Mouse (Mus musculus): Measurements from ENCODE around the gene Lrcol1. TPM values are rescaled to one million over a fixed set of nuclear protein-coding genes. Genes with fewer than 3 reads are reported as not detected.

Gene Lrcol1
- not detected for polyA plus RNA-seq (2014; fragmentation: Illumina TruSeq; extraction: RNeasy Lipid Tissue Mini Kit (QIAGEN cat#74804))

GRCm38 (mm10) chr5:110344524-110344923 lies at the start of gene Lrcol1:
Lrcol1 (plus strand) TSS chr5:110344730.

GRCm38 (mm10) chr5:110342648-110343284 lies 1.8 kb upstream of the Lrcol1 start, which contains the start of gene P2rx2:
P2rx2 (minus strand) TSS chr5:110343212.

Other genes starting within 250 kb of the Lrcol1 start
- gene Plcxd1, start 244.8 kb upstream of the Lrcol1 start, polyA plus RNA-seq (2014; fragmentation: Illumina TruSeq; extraction: RNeasy Lipid Tissue Mini Kit (QIAGEN cat#74804)), result not detected
- gene Gtpbp6, start 236.5 kb upstream of the Lrcol1 start, polyA plus RNA-seq (2014; fragmentation: Illumina TruSeq; extraction: RNeasy Lipid Tissue Mini Kit (QIAGEN cat#74804)), result not detected
- gene Zfp605, start 234.6 kb upstream of the Lrcol1 start, polyA plus RNA-seq (2014; fragmentation: Illumina TruSeq; extraction: RNeasy Lipid Tissue Mini Kit (QIAGEN cat#74804)), result 22.9 TPM
- 16.5 TPM for gene Chfr, start 208.9 kb upstream of the Lrcol1 start, polyA plus RNA-seq (2014; fragmentation: Illumina TruSeq; extraction: RNeasy Lipid Tissue Mini Kit (QIAGEN cat#74804))
- 25.1 TPM for gene Golga3, start 168.0 kb upstream of the Lrcol1 start, polyA plus RNA-seq (2014; fragmentation: Illumina TruSeq; extraction: RNeasy Lipid Tissue Mini Kit (QIAGEN cat#74804))
- gene Ankle2, start 113.7 kb upstream of the Lrcol1 start, polyA plus RNA-seq (2014; fragmentation: Illumina TruSeq; extraction: RNeasy Lipid Tissue Mini Kit (QIAGEN cat#74804)), result 64.0 TPM
- 43.2 TPM for gene Pgam5, start 74.8 kb upstream of the Lrcol1 start, polyA plus RNA-seq (2014; fragmentation: Illumina TruSeq; extraction: RNeasy Lipid Tissue Mini Kit (QIAGEN cat#74804))
- 4.5 TPM for gene Pxmp2, start 58.5 kb upstream of the Lrcol1 start, polyA plus RNA-seq (2014; fragmentation: Illumina TruSeq; extraction: RNeasy Lipid Tissue Mini Kit (QIAGEN cat#74804))
- gene Pole, start 58.4 kb upstream of the Lrcol1 start, polyA plus RNA-seq (2014; fragmentation: Illumina TruSeq; extraction: RNeasy Lipid Tissue Mini Kit (QIAGEN cat#74804)), result 16.1 TPM
- gene P2rx2, start 1.5 kb upstream of the Lrcol1 start, polyA plus RNA-seq (2014; fragmentation: Illumina TruSeq; extraction: RNeasy Lipid Tissue Mini Kit (QIAGEN cat#74804)), result not detected
- gene Fbrsl1, start 103.8 kb downstream of the Lrcol1 start, polyA plus RNA-seq (2014; fragmentation: Illumina TruSeq; extraction: RNeasy Lipid Tissue Mini Kit (QIAGEN cat#74804)), result 5.4 TPM
- not detected for gene Galnt9, start 199.6 kb downstream of the Lrcol1 start, polyA plus RNA-seq (2014; fragmentation: Illumina TruSeq; extraction: RNeasy Lipid Tissue Mini Kit (QIAGEN cat#74804))